Mouse (Mus musculus) frontal cortex, postnatal 14 days (tissue): Measurements from ENCODE around the gene Sema5b.
"Not testable (repeated sequence)": the region's sequence is repeated elsewhere in the genome, so short reads cannot be mapped to it uniquely, and the experiment has no call there.

Experiments used
- DNase-seq, 2 experiments: peaks; one replicate each; pipeline ENCODE4 v3.0.0; 2022; ENCODE audit warnings: low spot score in 2 of 2

The Sema5b gene

DNA sequence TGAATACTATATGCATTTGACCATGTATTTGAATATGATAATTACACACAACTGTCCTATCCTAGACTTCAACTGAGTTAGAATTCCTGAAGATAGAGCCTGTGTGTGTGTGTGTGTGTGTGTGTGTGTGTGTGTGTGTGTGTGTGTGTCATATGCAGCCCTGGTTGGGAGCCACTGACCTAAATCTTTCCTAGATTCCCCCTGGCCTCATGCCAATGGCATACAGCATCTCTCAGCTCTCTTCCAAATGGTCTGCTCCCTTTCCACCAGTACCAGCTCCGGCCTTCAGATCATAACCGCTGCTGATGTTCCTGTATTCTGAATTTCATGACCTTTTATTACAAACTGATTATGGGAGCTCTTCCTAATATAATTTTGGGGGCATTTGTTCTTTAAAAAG, 8.4 kb downstream of the Sema5b start:
- DNase-seq: no peak

DNA sequence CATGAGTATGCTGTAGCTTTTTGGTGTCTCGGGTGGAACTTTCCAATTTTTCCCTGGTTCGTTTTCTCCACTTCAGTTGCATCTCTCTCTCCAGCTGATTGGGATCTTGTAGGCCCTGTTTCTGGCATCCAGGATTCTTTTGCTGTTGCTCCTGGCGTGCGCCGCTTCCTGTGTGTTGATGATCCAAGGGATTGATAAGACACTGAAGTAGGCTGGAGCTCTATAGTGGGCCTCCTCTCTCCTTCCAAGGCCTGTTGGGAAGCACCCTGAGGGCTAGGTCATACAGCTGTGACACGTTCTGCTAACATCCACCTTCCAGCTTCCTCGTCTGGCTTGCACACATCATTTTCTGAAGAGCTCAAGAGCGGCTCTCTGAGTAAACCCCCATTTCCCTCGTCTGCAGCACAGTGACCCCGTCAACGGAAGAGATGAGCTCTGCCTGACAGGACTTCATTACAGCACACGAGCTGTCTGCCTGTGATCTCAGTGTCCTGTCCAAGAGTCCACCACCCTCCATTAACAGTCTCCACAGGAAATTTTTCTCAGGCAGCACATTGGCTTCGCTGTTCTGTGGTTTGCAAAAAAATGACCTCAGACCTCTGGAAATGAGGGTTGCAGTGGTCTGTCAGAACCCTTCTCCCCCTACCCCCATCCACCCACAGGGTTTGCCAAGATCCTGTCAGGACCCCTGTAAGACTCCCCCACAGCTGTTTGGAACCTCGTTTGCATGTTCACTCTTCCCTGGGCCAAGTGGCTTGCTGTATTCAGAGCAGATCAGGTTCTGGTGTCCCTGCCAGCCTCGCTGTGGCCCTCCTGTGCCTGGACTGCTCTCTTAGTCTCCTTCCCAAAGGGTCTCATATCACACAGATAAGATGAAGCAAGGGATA, 14.9 kb downstream of the Sema5b start:
- no peak for DNase-seq

DNA sequence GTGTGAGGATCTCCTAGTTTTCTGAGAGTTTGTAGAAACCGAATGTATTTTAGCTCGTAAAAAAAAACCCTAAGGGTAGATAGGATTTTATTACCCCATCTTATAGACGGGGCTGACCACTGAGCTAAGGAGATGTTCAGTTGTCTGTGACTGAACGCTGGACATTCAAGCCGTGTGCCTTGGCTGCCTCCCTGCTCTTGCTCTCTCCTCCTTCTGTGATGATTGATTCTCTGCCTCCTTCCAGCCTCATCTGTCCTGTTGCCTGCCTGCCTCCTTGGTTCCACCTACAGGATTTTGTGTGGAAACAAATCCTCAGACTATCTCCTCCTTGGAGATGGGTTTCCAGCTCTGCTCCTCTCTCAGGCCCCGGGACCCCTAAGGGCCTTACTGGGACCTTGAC, 16.1 kb downstream of the Sema5b start:
- DNase-seq: no peak

DNA sequence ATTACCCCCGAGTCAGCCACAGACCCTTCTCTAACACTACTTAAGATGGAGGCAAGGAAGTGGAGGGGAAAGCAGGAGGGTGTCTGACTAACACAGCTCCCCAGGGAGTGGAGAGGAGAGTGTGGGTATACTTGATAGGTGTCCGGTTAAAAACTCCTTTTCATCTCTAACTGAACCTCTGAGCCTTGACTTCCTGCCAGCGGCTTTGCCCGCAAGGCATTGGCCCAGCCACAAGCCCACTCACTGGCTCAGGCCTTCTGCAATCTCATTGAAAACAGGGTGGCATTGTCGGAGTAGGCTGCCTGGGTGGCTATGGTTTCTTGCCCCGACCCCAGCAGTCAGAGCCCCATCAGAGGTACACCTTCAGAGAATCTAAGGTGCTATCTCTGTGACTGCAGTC, 20.6 kb downstream of the Sema5b start:
- no peak for DNase-seq

GRCm38 (mm10) chr16:35564246-35564905, 23.4 kb downstream of the Sema5b start:
- no peak for DNase-seq

GRCm38 (mm10) chr16:35565601-35566000, 24.7 kb downstream of the Sema5b start:
- DNase-seq: not testable (repeated sequence)

GRCm38 (mm10) chr16:35568225-35568880, 27.4 kb downstream of the Sema5b start:
- no peak for DNase-seq

DNA sequence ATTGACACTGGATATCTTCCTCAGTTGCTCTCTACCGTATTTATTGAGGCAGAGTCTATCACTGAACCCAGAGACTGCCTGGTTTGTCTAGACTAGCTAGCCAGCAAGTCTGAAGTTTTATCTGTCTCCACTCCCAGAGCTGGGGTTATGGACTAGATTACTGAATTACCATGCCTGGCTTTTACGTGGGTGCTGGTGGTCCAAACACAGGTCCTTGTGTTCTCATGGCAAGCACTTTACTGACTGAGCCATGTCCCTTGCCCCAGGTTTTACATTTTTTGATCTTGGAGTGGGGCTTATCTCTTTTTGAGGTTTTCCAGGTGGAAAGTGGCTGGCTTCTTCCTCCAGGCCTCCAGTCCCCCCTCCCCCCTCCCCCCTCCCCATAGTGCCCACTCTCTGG, 28.4 kb downstream of the Sema5b start:
- no peak for DNase-seq

DNA sequence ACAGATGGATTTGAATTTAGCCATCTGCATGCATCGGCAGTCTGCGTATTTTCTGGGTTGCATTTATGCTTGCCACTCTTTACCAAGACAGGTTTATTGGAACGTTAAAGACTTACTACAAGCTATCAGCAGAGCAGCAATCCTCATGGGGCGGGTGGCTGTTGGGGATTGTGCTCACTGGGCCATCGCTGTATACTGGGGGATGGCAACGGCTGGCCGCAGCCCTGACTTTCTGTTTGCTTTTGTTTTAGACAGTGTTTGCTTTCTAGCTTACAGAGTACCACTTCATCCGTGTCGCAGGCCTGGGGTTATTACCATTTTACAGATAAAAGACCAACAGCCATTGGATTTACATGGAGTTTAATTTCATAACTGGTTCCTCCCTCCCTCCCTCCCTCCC, 28.8 kb downstream of the Sema5b start:
- no peak for DNase-seq

GRCm38 (mm10) chr16:35570627-35571026, 29.7 kb downstream of the Sema5b start:
- DNase-seq: no peak

DNA sequence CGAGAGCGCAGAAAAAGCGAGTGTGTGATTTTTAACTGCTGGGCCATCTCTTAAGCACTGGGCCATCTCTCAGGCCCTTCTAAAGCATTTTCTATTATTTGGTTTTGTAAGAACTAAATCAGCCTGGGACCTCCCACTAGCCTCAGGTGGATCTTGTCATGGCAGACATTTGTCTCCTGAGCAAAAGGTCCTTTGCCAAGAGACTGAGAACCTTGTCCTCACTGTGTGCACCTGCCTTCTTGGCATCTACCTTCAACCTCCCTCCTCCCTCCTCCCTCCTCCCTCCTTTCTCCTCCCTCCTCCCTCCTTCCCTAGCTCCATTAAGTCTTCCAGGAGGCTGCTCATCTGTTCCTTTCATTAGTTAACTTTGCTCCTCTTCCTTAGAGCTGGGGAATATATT, 32.6 kb downstream of the Sema5b start:
- no peak for DNase-seq

- no peak for DNase-seq
Observed at GRCm38 (mm10) chr16:35577181-35577941, 36.4 kb downstream of the Sema5b start.

- DNase-seq: no peak
Observed at GRCm38 (mm10) chr16:35581299-35581698, 40.4 kb downstream of the Sema5b start.

DNA sequence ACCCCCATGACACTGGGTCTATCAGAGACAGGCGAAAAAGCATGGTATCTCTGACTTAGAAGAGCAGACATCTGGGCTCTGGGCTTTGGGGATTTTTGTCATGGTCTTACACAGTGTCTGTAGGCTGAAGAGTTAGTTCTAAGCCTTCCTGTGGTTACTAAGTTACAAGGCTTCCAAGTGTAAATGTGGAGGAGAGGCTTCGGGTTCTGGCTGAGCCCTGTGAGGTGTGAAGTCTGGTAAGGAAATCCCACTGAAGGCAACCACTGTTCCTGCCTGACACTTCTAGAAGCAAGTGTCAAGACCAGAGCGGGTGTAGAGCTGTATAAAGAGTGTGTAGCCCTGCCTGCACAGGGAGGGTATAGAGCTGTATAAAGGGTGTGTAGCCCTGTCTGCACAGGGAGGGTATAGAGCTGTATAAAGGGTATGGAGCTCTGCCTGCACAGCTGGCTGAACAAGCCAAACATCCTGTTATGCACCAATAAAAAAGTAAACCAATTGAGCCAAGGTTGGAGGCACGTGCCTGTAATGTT, 42.7 kb downstream of the Sema5b start:
- no peak for DNase-seq

DNA sequence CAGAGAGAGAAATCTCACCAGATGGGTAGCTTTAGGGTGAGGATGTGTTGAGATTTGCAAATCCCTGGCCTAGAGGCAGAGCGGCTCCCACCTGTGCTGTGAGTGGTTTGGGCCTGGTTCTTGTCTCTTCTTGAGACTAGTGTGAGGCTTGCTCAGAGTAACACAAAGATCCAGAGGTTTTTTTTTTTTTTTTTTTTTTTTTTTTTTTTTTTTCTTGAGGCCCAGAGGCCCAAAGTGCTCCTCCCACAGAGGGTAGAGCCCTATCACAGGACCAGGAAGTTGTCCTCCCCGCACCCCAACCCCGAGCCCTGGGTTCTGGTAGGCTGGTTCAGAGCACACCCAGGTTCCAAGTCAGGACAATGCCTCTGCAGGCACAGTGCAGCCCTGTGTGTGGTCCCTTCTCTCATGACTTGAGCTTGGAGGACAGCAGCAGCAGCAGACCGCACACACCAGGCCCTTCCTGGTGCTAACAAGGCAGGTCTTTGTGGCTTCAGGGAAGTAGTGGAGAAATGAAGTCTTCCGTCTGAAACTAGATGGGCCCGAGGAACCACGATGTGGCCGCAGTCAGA, 44.3 kb downstream of the Sema5b start:
- no peak for DNase-seq

- no peak for DNase-seq
Observed at GRCm38 (mm10) chr16:35587046-35587779, 46.3 kb downstream of the Sema5b start.

DNA sequence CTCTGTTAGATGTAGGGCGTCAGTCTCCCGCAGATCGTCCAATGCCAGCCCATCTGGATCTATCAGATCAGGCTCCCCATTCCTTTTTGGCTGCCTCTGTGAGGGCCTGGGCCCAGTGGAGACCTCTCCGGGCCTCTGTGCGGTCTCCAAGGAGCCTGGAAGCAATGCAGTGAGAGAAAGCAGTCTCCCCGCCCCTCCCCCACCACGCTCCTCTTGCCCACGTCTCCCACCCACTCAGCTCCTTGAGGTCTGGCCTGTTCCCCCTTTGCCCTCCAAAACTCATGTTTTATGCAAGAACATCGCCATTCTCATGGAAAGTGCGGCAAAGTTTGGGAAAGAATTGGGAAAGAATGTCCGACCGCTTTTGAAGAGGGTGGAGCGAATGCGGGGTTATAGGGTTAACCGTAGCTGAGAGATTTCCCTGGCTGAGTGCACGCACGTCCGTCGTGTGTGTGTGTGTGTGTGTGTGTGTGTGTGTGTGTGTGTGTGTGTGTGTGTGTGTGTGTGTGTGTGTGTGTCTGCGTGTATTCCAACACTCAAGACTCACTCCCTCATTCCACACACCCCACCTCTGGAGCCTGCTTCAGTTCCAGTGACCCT, 47.0 kb downstream of the Sema5b start:
- DNase-seq: no peak

GRCm38 (mm10) chr16:35588731-35589151, 47.8 kb downstream of the Sema5b start:
- DNase-seq: no peak

DNA sequence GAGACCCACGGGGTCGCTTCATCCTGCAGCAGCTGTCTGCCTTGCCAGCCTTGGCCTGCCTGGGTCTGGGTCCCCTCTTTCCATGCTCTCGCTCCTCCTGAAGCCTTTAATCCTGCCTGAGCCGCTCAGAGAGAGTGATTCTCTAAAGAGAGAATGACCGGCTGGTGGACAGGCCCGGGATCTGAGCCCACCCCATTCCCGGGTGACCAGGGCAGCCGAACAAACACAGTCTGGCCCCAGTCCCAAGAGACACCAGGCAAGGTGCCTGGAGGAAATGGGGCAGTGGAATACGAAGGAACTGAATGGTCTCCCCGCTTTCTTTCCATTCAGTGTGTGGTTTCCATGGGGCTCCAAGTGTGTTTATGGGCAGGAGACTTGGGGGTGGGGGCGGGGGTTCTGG, 50.8 kb downstream of the Sema5b start:
- DNase-seq: no peak
